Mouse (Mus musculus) forebrain, embryonic 14.5 days (tissue): ENCODE measurements at regions not wholly inside any gene's neighbourhood (a gene's known extent, or its start where the extent isn't known, plus 50 kb on each side); places are given as distances from the start of the nearest gene placed in this dataset.

ENCODE experiments used
- ATAC-seq: fragments of 200-750 bp; cut with Nextera tagmentation; 2 replicates; pipeline ENCODE4 v1.8.0; 2017; ENCODE audit warnings: mild to moderate bottlenecking, moderate library complexity
- DNase-seq: peaks from one replicate; pipeline ENCODE4 v3.0.0-alpha.2; 2015; ENCODE audit warnings: low spot score
- H3K27ac ChIP-seq: fragments of 300-500 bp; sonication (generic); 2 replicates; pipeline ENCODE4 v1.5.1; 2014; ENCODE audit warnings: low read depth, mild to moderate bottlenecking, control low read depth, low read length, moderate library complexity
- H3K27me3 ChIP-seq: fragments of 300-500 bp; sonication (generic); replicated peaks from 2 replicates; pipeline ENCODE4 v1.6.1; 2014; ENCODE audit warnings: low read length, control low read depth, mixed read lengths; ENCODE audit not compliant: control insufficient read depth, insufficient read depth
- H3K36me3 ChIP-seq: fragments of 300-500 bp; sonication (generic); 2 replicates; pipeline ENCODE4 v1.6.1; 2014; ENCODE audit warnings: low read length, control low read depth; ENCODE audit not compliant: control insufficient read depth, insufficient read depth
- H3K4me1 ChIP-seq: fragments of 300-500 bp; sonication (generic); 2 replicates; pipeline ENCODE4 v1.6.1; 2014; ENCODE audit warnings: antibody characterized with exemption, low read length, control low read depth; ENCODE audit not compliant: control insufficient read depth, insufficient read depth
- H3K4me2 ChIP-seq: fragments of 300-500 bp; sonication (generic); 2 replicates; pipeline ENCODE4 v1.6.1; 2014; ENCODE audit warnings: mild to moderate bottlenecking, control low read depth, low read length
- H3K4me3 ChIP-seq: fragments of 300-500 bp; sonication (generic); 2 replicates; pipeline ENCODE4 v1.5.1; 2014; ENCODE audit warnings: low read depth, low read length, control low read depth
- H3K9ac ChIP-seq: fragments of 300-500 bp; sonication (generic); 2 replicates; pipeline ENCODE4 v1.6.1; 2014; ENCODE audit warnings: mild to moderate bottlenecking, low read length, control low read depth, moderate library complexity
- H3K9me3 ChIP-seq: fragments of 300-500 bp; sonication (generic); replicated peaks from 2 replicates; pipeline ENCODE4 v1.6.1; 2016; ENCODE audit warnings: low read length, control low read depth, mixed read lengths; ENCODE audit not compliant: control insufficient read depth
- WGBS: fragments of 180-500 bp; shearing (Covaris S2); extraction: QIAGEN DNeasy Blood & Tissue Kit; methylation state at CpG from one replicate; pipeline ENCODE4 v1.1.7; 2014; 5-methylcytosine and 5-hydroxymethylcytosine counted together

GRCm38 (mm10) chr17:27364899-27365298, 156.3 kb downstream of the Grm4 start:
- Histone ChIP-seq H3K4me1 (0 out of 2 replicates have a peak, but pooled peaks cover 2% of the 10 kb centered on the region), H3K4me3 (no peak overlapping the region), H3K36me3 (no peaks in the 10 kb centered on the region), H3K9me3 (no peaks in the 10 kb centered on the region), H3K9ac (no peak overlapping the region), H3K4me2 (no peak overlapping the region), H3K27ac (no peak overlapping the region), H3K27me3 (no peaks in the 10 kb centered on the region)
- DNase-seq = no peak
- 92% methylated on average over 6 of the region's 6 CpGs for WGBS
- ATAC-seq = no peak

GRCm38 (mm10) chr17:27364338-27364737, 156.9 kb downstream of the Grm4 start:
- Histone ChIP-seq H3K27ac (no peak overlapping the region), H3K27me3 (no peaks in the 10 kb centered on the region; the same call in 1 of the 2 replicates), H3K9ac (no peak overlapping the region), H3K4me2 (no peak overlapping the region), H3K36me3 (no peaks in the 10 kb centered on the region), H3K4me1 (0 out of 2 replicates have a peak, but pooled peaks cover 2% of the 10 kb centered on the region), H3K4me3 (no peak overlapping the region), H3K9me3 (no peaks in the 10 kb centered on the region)
- ATAC-seq = no peak
- DNase-seq = no peak
- WGBS = 90% methylated on average over 7 of the region's 7 CpGs

GRCm38 (mm10) chr17:27363911-27364310, 157.3 kb downstream of the Grm4 start:
- Histone ChIP-seq H3K4me2 (no peak overlapping the region), H3K4me3 (no peak overlapping the region), H3K27me3 (no peaks in the 10 kb centered on the region; the same call in 1 of the 2 replicates), H3K36me3 (no peaks in the 10 kb centered on the region), H3K9me3 (no peaks in the 10 kb centered on the region), H3K27ac (no peak overlapping the region), H3K4me1 (0 out of 2 replicates have a peak, but pooled peaks cover 2% of the 10 kb centered on the region), H3K9ac (no peak overlapping the region)
- no peak for DNase-seq
- ATAC-seq = no peak
- 78% methylated on average over 6 of the region's 6 CpGs for WGBS

- no peak for DNase-seq
- Histone ChIP-seq H3K4me1 (0 out of 2 replicates have a peak, but pooled peaks cover 2% of the 10 kb centered on the region), H3K9me3 (no peaks in the 10 kb centered on the region), H3K27ac (no peak overlapping the region), H3K27me3 (no peaks in the 10 kb centered on the region; the same call in 1 of the 2 replicates), H3K36me3 (no peaks in the 10 kb centered on the region), H3K4me2 (no peak overlapping the region), H3K4me3 (no peak overlapping the region), H3K9ac (no peak overlapping the region)
- no peak for ATAC-seq
- 93% methylated on average over 8 of the region's 8 CpGs for WGBS
Observed at GRCm38 (mm10) chr17:27362221-27362620, 158.0 kb upstream of the Lemd2 start.

GRCm38 (mm10) chr17:27361362-27361761, 157.1 kb upstream of the Lemd2 start:
- H3K27me3 ChIP-seq = no peaks in the 10 kb centered on the region; the same call in 1 of the 2 replicates

GRCm38 (mm10) chr17:27356862-27357261, 152.6 kb upstream of the Lemd2 start:
- Histone ChIP-seq H3K4me3 (no peak overlapping the region), H3K4me1 (0 out of 2 replicates have a peak, but pooled peaks cover 2% of the 10 kb centered on the region), H3K9me3 (no peaks in the 10 kb centered on the region), H3K27ac (no peak overlapping the region), H3K4me2 (no peak overlapping the region), H3K36me3 (no peaks in the 10 kb centered on the region), H3K9ac (no peak overlapping the region), H3K27me3 (no peaks in the 10 kb centered on the region; the same call in 1 of the 2 replicates)
- ATAC-seq (no peak), DNase-seq (no peak)
- 93% methylated on average over 3 of the region's 3 CpGs for WGBS

More at GRCm38 (mm10) chr17:27361362-27361761, 157.1 kb upstream of the Lemd2 start:
- H3K36me3 ChIP-seq = no peaks in the 10 kb centered on the region
- H3K9ac ChIP-seq = no peak overlapping the region
- no peak overlapping the region for H3K27ac ChIP-seq
- 55% methylated on average over 2 of the region's 2 CpGs for WGBS
- ATAC-seq (peak; percentile 70), DNase-seq (peak; percentile 83)
- no peak overlapping the region for H3K4me2 ChIP-seq
- H3K4me3 ChIP-seq = no peak overlapping the region
- no peaks in the 10 kb centered on the region for H3K9me3 ChIP-seq
- H3K4me1 ChIP-seq = 0 out of 2 replicates have a peak, but pooled peaks cover 2% of the 10 kb centered on the region

GRCm38 (mm10) chr17:27355717-27356116, 151.4 kb upstream of the Lemd2 start:
- Histone ChIP-seq H3K4me3 (no peak overlapping the region), H3K9me3 (no peaks in the 10 kb centered on the region), H3K4me2 (no peak overlapping the region), H3K4me1 (no peaks in the 10 kb centered on the region), H3K27ac (no peak overlapping the region), H3K36me3 (no peaks in the 10 kb centered on the region), H3K27me3 (no peaks in the 10 kb centered on the region; the same call in 1 of the 2 replicates), H3K9ac (no peak overlapping the region)
- ATAC-seq (no peak), DNase-seq (peak; percentile 16)
- WGBS = 79% methylated on average over 9 of the region's 9 CpGs

GRCm38 (mm10) chr17:27355056-27355455, 150.8 kb upstream of the Lemd2 start:
- no peak for DNase-seq
- no peak overlapping the region for H3K9ac ChIP-seq
- 81% methylated on average over 4 of the region's 4 CpGs for WGBS

GRCm38 (mm10) chr17:27349911-27350310, 145.6 kb upstream of the Lemd2 start:
- no peaks in the 10 kb centered on the region for H3K27me3 ChIP-seq
- no peak for ATAC-seq
- 91% methylated on average over 9 of the region's 9 CpGs for WGBS

More at GRCm38 (mm10) chr17:27355056-27355455, 150.8 kb upstream of the Lemd2 start:
- Histone ChIP-seq H3K4me1 (no peaks in the 10 kb centered on the region), H3K27me3 (no peaks in the 10 kb centered on the region; the same call in 1 of the 2 replicates), H3K36me3 (no peaks in the 10 kb centered on the region), H3K4me2 (no peak overlapping the region), H3K4me3 (no peak overlapping the region), H3K9me3 (no peaks in the 10 kb centered on the region), H3K27ac (no peak overlapping the region)
- no peak for ATAC-seq

More at GRCm38 (mm10) chr17:27349911-27350310, 145.6 kb upstream of the Lemd2 start:
- H3K4me1 ChIP-seq = no peaks in the 10 kb centered on the region
- no peaks in the 10 kb centered on the region for H3K36me3 ChIP-seq
- H3K9me3 ChIP-seq = no peaks in the 10 kb centered on the region
- H3K4me2 ChIP-seq = no peak overlapping the region
- H3K4me3 ChIP-seq = no peak overlapping the region
- H3K9ac ChIP-seq = no peak overlapping the region
- H3K27ac ChIP-seq = no peak overlapping the region
- DNase-seq = no peak
